Mouse (Mus musculus): ENCODE data around the gene Spag9.

Gene Spag9

DNA sequence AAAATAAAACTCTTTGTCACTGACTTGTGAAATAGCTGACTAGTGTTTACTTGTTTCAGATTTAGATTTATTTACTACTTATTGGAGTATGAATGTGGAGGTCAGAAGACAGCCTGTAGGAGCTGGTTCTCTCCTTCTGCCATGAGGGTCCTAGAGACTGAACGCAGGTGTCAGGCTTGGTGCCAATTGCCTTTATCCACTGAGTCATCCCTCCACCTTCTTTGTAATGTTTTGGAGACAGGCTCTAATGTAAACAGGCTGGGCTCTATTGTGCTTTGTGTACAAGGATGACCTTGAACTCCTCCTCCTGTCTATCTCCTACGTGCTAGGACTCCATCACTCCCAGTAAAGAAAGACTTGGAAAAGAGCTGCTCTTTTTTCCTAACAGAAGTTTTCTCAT lies 51.4 kb downstream of the Spag9 start:
- DNase-seq (ENCODE audit: low spot score in 2 of 2), result no peak

- no peak for DNase-seq (ENCODE audit: low spot score in 2 of 2)
Observed at GRCm38 (mm10) chr11:94054176-94054575, 58.3 kb downstream of the Spag9 start.

DNA sequence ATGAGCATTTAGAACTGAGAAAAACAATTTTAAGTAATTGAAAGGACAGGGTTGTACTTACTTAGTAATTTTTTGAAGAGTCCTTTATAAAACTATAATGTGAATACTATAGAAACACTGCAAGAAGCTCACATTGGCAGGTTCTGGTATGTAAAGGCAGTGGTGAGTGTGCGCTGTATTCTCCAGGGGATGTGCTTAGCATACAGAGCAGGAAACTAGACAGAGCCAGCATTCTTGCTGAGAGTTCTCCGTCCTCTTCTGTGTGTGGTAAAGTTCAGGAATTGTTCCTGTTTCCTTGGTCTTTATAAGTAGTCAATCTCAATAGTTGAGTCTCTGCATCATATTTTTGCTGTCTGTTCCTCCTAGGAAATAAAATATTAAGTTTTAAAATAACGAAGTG lies 59.0 kb downstream of the Spag9 start:
- no peak for DNase-seq (ENCODE audit: low spot score in 2 of 2)

- no peak for DNase-seq (ENCODE audit: low spot score in 2 of 2)
Observed at GRCm38 (mm10) chr11:94063941-94064340, 68.0 kb downstream of the Spag9 start.

GRCm38 (mm10) chr11:94070455-94070854 lies 74.6 kb downstream of the Spag9 start:
- no peak for DNase-seq (ENCODE audit: low spot score in 2 of 2)

GRCm38 (mm10) chr11:94073283-94073682 lies 77.4 kb downstream of the Spag9 start:
- peak in 1 of 2 experiments; percentile 7 for DNase-seq (ENCODE audit: low spot score in 2 of 2)

GRCm38 (mm10) chr11:94086966-94087365 lies 91.1 kb downstream of the Spag9 start:
- peak in 1 of 2 experiments; percentile 73 for DNase-seq (ENCODE audit: low spot score in 2 of 2)

DNA sequence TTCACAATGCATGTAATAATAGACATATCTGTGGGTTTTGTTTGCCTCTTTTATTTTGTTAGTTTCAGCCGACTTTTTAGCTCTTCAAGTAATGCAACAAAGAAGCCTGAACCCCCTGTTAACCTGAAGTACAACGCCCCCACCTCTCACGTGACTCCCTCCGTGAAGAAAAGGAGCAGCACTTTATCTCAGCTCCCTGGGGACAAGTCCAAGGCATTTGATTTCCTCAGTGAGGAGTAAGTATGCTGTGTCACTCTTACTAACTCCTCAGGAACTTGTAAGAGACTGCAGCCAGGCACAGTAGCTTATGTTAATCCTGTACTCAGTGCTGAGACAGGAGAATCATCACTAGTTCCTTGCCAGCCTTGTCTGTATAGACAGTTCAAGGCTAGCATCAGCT lies 94.6 kb downstream of the Spag9 start:
- no peak for DNase-seq (ENCODE audit: low spot score in 2 of 2)

- no peak for DNase-seq (ENCODE audit: low spot score in 2 of 2)
Observed at GRCm38 (mm10) chr11:94097489-94097888, 101.6 kb downstream of the Spag9 start.

GRCm38 (mm10) chr11:94098840-94099239 lies 102.9 kb downstream of the Spag9 start:
- no peak for DNase-seq (ENCODE audit: low spot score in 2 of 2)

- no peak for DNase-seq (ENCODE audit: low spot score in 2 of 2)
Observed at GRCm38 (mm10) chr11:94113795-94114194, 117.9 kb downstream of the Spag9 start.

DNA sequence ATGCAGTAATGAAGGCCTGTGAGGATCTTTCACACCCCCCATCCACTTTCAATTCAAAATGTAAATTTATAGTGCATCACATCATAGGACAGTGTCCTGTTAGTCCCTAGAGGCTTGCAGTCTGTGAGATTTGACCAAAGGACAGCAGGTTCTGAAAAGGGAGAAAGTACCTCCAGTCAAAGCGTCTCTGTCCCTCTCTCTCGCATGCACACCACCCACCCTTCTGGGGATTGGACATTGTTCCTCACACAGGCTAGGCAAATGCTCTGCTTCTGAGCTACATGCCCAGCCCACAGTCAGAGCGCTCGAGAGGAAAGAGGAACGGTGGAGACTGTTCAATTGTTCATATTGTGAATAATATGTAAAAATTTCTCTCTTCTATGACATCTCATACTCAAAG lies 119.5 kb downstream of the Spag9 start:
- no peak for DNase-seq (ENCODE audit: low spot score in 2 of 2)

- no peak for DNase-seq (ENCODE audit: low spot score in 2 of 2)
Observed at GRCm38 (mm10) chr11:94116655-94117054, 120.8 kb downstream of the Spag9 start.

GRCm38 (mm10) chr11:94117836-94118235 lies 121.9 kb downstream of the Spag9 start:
- DNase-seq (ENCODE audit: low spot score in 2 of 2), result no peak

GRCm38 (mm10) chr11:94118612-94119011 lies 122.7 kb downstream of the Spag9 start:
- DNase-seq (ENCODE audit: low spot score in 2 of 2), result no peak

DNA sequence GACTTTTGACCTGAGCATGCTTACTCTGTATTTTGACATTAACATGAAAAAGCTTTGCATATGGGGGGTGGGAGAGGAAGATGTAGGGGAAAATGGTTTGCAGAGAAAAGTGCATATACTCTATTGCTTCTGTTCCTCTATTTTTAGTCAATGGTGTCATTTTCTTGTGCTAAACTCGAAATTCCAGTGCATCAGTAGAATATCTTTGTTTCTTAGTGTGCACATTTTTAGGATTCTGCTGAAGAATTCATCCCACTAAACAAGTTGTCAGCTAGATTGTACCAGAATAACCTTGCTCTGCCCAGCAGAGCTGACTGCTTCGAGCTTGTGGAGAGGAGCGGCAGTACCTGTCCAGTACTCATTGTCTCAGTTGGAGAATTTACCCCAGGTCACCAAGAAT lies 124.8 kb downstream of the Spag9 start:
- DNase-seq (ENCODE audit: low spot score in 2 of 2), result no peak

GRCm38 (mm10) chr11:94121501-94121900 lies 125.6 kb downstream of the Spag9 start:
- no peak for DNase-seq (ENCODE audit: low spot score in 2 of 2)

- DNase-seq (ENCODE audit: low spot score in 2 of 2), result no peak
Observed at GRCm38 (mm10) chr11:94122341-94123030, 126.6 kb downstream of the Spag9 start.

DNA sequence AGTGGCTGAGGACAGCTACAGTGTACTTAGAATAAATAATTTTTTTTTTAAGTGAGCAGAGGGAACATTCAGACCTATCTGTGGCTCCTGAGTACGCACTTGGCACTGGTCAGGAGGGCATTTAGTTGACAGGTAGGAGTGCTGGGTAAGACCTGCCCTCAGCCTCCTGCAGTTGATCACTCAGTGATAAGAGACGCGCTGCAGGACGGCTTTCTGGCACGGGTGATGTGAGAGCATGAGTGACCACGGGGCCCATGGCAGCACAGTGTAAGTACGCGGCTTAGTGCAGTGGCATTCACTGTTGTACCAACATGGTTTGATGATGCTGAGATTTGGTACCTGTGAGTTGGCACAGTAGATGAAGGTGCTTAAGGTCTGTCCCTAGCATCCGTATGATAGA lies 130.8 kb downstream of the Spag9 start:
- DNase-seq (ENCODE audit: low spot score in 2 of 2), result no peak

- peak; percentile 67 to 84 for DNase-seq (ENCODE audit: low spot score in 2 of 2)
Observed at GRCm38 (mm10) chr11:94127966-94128365, 132.1 kb downstream of the Spag9 start.

DNA sequence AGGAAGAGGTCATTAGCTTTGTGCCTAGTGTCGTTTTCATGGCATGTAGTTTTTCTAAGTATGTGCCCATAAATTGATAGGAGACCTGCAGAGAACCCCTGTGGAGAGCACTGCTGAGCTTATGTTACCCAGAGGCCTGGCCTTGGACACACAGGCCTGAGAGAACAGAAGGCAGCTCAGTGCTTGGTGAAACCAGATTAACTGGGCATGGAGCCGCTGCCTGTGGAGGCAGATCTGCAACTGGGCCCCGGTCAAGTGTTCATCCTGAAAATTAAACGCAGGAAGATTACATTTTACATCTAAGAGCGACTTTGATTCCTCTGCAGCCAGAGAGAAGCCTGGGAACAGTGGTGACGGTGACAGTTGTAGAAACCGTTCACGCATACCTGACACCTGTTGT lies 132.6 kb downstream of the Spag9 start:
- DNase-seq (ENCODE audit: low spot score in 2 of 2), result no peak

DNA sequence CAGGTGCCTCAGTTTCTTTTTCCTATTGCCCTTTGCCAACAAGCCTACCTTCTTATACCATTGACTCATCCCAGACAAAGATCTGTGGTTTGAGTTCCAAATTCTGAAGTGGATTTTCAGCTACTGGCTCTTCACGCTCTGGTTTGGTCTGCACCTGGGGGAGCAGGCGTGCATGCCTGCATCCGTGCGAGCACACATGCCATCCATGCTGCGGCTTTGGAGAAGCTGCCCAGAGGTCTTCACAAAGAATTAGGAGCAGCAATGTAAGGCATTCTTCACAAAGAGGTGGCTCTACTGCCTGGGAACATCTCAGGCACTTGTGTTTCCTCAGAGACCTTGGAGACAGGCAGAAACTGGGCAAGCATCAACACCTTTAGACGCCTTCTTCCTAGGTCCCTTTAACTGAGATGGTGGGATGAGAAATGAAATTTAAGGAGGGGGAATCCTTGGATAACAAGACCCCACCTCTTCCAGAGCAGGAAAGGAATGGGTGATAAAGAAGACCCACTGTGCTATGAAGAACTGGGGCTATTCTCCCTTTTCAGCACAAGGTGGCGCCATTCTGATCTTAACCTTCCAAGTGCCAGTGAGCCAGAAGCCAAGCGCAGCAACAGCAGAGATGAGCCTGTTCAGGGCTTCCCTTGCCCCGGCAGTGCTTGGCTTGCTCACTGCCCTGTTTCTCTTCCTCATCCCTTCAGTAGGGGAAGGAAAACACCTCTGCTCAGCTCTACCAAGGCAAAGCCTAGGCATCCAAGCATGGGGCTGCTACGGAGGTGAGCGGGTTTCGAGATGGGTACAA lies 133.6 kb downstream of the Spag9 start:
- peak; percentile 13 to 53 for DNase-seq (ENCODE audit: low spot score in 2 of 2)

All from thymus, postnatal 10 days (tissue).